Mouse (Mus musculus) gastrocnemius, postnatal 36 days (tissue): ENCODE measurements around the gene Camta1. TPM values are rescaled to one million over a fixed set of nuclear protein-coding genes. Genes with fewer than 3 reads are reported as not detected.

ENCODE experiments used
- DNase-seq, 2 experiments: peaks; one replicate each; pipeline ENCODE4 v3.0.0; 2022
- intact Hi-C: fragments of 180-260 bp; cut with DNase I; formaldehyde crosslinking; loops from one replicate; pipeline ENCODE4 v1.15.1; 2025
- total RNA-seq, 2 experiments: library from RNA; stranded (reverse); gene quantifications; 2 replicates each; pipeline ENCODE4 v1.2.3; 2021

The Camta1 gene
- total RNA-seq, 2 experiments from 2014 or later = 93.4 to 109 TPM

DNA sequence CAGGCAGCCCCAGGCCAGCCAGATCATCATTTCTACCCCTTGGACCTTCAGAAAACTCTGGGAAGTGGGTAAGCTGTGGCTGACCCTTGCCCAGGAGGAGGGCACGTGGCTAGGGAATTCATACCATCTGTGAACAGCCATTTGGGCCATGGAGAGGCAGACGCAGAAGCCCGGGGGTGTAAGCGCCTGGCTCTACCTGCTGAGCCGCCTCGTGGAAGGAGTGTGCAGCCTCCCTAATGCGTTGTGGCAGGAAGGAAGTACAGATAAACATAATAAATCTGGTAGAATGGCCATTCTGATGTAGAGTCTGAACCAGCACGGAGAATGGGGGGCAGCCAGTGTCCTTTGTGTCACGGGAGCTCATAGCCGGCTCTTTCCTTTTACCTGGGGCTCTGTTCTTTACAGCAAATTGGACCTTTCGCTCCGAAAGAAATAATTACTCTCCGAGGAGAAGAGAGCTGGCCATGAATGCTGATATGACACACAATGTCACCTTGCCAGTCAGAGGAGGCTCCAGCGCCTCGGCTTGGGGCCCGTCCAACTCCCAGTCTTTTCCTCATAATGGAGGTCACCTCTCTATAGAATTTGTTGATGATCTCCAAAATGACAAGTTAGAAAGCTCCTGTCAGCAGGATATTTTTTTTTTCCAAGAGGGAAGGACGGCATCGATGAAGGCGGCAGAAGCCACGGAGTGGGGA lies 500.6 kb downstream of the Camta1 start:
- DNase-seq = no peak
- intact Hi-C loops = no loop called here

DNA sequence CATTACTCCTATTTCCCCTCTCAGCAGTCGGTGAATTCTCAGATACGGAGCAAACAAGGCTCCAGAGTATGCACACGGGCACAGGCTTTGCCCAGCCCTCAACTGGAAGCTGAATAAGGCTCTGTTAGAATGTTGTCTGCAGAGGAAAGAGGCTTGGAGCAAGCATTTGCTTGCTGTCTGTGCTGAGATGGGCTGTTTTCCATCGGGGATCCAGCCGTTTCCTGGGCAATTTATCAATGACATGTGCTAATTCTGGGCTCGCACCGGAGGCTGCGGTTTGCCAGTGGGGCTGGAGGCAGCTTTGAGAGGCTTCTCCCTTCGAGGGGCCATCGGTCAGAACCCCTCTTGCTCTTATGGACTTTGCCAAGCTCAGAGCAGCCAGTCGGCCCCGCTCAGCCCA lies 506.2 kb downstream of the Camta1 start:
- no peak for DNase-seq
- intact Hi-C loops = no loop called here

DNA sequence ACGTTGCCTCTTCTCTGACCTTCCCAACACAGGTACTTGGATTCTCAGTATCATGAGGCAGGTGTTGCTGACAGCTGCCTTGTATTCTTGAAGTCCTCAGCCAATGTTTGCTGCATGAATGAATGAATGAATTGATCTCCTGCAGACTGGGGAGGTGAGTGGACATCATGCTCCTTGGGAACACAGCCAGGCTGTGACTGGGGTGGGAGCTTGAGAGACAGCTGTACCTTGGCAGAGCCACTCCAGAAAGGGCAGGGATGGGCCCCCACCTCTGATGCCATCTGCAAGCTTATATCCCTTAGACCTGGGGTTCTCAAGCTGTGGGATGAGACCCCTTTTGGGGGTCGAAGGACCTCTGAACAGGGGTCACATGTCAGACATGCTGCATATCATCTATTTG lies 508.9 kb downstream of the Camta1 start:
- DNase-seq = no peak
- intact Hi-C loops = no loop called here

DNA sequence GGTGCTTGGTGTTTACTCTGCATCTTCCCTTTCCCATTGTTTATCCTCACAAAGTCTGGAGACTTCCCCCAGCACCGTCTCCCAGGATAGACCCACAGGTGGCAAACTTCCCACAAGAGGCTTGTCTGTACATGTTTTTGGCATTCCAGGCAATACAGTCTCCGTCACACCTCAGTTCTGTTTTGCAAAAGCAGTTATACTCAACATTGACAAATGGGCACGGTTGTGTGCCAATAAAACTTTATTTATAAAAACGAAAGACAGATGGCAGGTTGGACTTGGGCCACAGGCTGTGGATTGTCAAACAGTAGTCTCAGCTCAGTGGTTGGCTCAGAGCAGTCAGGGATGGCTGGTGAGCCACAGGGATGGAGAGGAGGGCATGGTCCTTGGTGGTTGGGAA lies 509.4 kb downstream of the Camta1 start:
- no peak for DNase-seq
- intact Hi-C loops = no loop called here

DNA sequence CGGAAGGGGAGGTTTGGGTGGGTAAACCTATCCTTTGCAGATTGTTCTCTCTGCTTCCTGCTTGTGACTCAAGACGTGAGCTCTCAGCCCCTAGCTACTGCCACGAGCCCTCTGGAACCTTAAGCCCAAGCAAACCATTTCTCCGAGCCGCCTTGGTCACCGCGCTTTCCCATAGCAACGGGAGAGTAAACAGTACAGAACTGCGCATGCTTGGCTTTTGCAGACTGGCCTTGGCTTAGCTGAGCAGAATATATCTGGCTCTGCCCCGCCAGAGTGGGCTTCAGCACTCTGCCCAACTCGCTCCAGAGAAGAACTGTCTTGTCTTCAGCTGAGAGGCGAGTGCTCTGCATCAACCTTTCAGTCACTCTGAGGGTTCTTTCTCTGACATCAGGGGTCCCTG lies 509.9 kb downstream of the Camta1 start:
- intact Hi-C loops = no loop called here

DNA sequence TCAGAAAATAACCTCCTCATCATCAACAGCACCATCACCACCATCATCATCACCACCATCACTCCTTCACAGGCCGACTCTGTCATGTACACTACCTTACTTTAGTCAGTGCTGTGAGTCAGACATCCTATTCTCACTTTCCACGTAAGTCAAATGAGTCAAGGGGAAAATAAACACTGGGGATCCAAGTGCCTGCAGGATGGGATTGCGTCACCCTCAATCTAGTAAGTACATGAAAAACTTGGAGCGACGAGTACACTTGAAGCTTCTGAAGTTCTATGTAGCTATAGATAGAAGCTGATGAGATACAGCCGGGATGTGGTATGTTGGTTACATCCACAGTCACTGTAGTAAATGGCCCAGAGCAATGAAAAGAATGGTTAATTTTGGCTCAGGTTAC lies 514.1 kb downstream of the Camta1 start:
- intact Hi-C loops = no loop called here
- no peak for DNase-seq

More for the DNA sequence above, 509.9 kb downstream of the Camta1 start:
- no peak for DNase-seq

DNA sequence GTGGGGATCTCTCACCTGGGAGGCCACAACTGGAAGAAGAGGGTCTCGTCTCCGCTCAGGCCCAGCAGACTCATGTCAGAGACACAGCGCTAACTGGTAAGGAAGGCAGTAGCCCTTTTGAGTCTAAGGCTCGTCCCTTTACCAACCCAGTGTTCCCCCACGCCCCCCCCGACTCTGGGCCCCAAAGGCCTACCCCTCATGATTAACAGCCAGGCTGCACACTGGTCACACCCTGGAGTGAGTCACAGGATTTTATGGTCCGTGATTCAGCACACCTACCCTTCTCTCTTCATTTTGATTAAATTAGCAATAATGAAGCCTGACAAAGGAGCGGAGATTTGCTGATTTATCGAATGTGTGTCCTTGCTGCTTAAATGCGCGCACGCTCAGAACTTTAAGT lies 515.0 kb downstream of the Camta1 start:
- intact Hi-C loops = no loop called here
- no peak for DNase-seq

DNA sequence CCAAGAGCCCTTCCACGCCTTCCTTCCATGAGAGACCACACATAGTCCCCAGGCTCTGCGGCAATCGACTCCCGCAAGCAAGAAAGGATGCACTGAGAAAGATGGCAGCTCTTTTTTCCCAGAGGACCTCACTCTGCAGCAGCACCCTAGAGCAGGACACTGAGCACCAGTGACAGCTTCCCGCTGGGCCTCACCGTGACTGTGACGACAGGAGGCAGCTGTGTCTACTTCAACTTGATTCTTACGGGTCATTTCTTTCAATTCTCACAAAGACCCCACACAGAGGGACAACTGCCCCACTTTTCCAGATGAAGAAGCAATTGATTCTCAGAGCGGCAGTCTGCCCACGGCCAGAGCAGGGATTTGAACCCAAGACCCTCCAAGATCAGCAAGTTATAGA lies 516.9 kb downstream of the Camta1 start:
- intact Hi-C loops = no loop called here

DNA sequence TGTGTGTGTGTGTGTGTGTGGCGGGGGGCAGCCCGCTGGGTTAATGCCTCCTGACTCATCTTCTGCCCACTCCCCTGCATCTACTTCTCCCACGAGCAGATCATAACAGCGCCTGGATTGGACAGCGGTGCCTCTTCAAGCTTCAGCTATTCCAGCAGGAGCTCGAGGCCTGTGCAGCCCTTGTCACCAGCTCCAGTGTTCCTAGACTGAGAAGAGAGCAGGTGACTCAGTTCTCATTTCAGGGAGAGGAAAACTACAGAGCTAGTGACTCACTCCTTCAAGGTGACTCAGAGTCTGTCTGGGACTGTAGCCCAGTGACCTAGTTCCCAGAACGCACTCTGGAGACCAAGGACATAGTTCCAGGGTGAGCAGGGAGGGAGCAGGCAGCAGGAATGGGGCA lies 522.3 kb downstream of the Camta1 start:
- intact Hi-C loops = no loop called here
- no peak for DNase-seq

More for the DNA sequence above, 516.9 kb downstream of the Camta1 start:
- no peak for DNase-seq

DNA sequence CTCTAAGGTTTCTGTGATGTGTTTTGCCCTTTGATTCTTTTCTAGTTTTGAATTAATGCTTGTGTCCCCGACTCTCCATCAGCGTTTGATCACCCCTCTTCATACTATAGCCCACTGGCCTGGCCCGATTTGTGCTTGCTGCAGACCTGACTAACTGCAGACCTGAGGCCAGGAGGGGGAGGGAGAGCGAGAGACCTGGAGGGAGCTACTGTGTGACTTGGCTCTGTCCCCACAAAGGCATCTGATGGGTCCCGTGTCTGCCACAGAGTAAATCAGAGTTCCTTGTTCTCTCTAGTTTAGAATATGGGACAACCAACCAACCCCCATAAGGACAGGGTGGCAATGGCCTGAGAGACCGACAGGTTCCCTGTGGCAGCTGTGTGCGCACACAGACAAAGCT lies 522.7 kb downstream of the Camta1 start:
- no peak for DNase-seq
- intact Hi-C loops = no loop called here

DNA sequence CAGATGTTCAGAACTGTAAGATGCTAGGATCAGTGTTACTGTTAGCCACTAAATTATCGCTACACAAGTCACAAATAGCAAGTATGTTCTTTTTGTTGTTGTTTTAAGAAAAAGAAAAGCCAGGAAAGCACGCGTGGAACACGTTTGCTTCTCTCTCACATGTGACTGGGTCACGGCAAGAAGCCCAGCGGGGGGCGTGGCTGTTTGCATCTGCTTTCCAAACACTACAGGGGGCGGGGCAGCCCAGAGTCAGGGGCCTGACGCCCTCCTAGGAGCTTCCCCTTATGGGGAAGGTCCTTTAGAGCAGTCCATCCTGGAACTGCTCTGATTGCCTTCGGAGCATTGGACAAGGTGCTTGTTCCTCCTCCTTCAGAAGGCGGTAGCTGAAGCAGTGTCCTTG lies 524.1 kb downstream of the Camta1 start:
- intact Hi-C loops = no loop called here
- DNase-seq = no peak

DNA sequence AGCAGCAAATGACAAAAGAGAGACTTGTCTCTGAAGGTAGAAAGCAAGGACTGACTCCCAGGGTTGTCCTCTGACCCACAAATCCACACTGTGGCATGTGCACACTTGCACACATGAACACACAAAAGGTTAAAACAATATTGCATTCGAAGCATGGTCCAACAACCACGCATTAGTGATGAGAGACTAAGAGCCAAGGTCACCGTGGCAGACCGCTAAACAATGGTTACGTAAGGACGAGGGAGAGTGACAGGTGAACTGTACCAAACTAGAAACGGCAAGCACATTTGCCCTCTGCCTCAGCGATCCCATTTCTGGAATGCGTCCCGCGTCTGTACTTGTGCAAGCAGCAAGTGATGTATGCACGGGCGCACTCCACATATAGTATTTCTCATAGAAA lies 525.3 kb downstream of the Camta1 start:
- DNase-seq = no peak
- intact Hi-C loops = no loop called here

DNA sequence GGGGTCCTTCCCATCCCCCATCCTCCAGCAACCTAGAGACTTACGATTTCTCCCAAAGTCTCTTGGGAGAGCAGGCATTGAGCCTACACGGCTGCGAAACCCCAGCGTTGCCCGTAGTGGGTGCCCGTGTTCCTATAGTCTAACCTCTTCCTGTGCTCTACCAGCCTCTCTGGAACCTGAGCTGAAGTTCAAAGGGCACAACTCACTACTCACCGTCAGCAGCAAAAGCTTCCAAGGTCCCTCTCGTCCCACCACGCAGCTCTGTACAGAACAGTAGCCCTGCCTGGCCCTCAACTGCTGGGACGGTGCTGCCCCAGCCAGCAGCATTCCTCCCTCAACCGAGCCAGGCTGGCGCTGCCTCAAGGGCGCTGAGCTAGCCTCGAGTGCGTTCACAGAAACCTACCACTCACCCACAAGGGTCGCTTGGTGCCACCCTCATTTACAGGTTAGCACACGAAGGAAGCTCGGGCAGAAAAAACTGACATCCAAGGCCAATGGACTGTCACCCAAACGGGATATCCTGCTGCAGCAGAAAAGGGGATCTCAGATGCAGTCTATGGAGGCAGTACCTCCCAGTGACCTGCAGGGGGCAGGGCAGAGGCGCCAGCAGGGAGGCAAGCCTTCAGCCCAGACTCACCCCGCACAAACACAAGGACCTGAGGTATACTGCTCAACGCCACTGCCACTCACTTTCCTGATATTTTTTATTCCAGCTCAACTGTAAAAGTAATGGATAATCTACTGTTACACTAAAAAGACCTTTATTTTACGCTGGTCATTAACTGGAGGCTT lies 526.5 kb downstream of the Camta1 start:
- DNase-seq = no peak
- intact Hi-C loops = no loop called here

DNA sequence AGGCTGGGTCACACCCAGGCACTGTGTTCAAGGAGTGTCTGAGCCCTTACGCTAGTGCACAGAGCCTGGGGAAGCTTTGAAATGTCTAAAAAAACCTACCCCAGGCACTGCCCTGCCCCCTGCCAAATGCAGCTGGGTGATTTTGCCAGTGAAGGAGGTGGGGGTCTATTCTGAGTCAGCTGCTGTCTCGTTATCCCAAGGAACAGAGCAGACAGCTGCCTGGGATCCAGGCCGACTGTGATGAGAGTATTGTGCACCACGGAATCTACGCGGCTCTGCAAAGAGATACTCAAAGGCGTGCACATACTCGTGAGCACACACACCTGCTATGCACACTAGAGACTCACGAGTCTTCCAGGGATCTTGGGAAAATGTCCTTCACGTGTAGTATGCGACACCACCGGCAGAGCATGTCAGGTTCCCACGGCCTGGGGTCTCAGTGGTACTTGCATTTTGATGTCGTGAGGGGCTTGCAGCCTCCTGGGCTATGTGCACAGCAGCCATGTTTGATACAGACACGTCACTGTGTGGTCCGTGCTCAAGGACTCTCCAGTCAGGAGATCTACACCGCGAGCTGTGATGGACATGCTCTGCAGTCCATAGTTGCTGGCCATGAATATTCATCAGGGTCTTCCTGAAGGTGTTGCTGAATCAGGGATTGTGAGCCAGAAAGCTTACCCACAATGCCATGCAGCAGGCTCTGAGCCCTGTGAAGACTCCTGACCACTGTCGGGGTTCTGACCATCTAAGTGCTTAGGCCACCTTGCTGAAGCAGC lies 529.4 kb downstream of the Camta1 start:
- DNase-seq = no peak
- intact Hi-C loops = no loop called here

DNA sequence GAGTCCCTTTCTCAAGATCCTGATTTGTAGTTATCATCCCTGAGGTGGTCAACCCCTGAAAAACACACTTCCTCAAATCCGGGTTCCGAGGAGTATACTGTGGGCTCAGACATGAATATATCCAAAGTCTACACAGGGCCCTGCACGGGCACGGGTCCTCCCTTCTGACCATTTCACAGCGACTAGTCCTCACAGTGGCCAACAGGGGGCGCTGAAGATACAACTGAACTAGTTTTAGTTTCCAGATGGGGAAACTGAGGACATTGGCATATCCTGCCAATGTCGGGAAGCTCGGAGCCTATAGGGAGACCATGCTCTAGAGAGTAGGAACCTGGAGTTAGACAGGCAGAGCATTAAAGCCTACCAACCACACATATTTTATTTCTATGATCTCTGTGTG lies 530.7 kb downstream of the Camta1 start:
- intact Hi-C loops = no loop called here
- DNase-seq = no peak

DNA sequence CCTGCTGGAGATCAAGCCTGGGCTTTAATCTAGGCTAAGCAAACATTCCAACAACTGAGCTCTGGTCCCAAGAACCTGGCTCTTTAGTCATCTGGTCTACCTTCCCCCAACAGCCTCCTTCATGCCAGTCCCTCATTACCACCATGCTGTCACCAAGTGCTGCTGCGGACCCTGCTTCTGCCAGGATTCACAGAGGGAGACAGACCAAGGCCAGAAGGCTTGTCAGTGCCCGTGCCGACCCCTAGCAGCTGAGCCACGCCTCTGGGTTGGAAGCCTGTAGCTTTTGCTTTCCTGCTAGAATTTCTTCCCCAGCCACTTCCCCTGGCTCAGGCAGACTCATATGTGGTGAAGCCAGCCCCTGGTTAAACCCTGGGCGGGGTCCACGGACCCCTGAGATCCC lies 533.6 kb downstream of the Camta1 start:
- intact Hi-C loops = no loop called here
- no peak for DNase-seq

DNA sequence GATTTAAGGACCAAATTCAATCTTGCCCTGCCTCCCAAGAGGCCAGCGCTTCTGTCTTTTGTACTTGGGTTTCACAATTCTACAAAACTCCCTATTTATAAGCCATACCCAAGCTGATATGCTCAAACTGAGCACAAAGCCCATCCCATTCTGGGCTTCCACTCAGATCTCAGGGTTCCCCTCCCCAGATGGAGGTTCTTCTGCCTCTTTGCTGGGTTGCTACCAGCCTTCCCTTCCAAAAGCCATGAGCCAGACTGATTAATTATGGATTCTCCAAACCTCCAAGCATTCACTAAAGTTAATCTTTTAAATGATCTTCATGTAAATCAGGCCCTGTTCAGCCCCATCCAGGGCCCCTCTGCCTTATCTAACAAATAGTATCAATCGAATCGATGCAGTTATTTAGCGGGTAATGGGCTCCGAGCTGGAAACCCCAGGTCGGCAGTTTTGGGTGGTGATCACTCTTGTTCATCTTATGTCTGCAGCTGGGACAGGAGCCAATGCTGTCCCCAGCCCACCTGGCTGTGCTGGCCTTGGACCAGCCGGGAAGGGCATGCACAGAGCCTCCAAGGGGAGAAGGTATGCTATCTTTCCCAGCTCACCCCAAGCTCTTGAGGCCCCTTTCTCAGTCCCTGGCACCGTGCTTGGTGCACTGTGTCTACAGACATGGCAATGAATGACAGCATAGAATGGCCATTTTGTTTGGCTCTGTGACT lies 534.5 kb downstream of the Camta1 start:
- intact Hi-C loops = no loop called here

DNA sequence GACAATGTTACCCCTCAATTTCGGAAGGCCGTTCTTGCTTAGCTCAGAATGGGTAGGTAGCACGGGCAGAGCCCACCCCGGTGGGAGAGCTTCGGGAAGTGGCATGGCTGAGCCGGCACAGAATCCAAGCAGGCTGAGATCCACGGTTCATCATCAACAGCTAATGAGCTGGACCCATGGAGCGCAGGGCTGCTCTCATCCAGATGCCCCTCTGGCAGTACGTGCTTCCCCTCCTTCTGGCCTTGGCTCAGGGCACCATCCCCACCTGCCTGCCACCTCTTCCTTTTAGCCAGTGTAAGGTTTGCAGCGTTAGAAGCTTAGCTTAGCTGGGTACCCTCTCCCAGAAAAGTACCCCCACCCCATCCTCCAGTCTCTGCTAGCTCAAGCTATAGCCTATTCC lies 545.2 kb downstream of the Camta1 start:
- intact Hi-C loops = no loop called here
- no peak for DNase-seq

More for the DNA sequence above, 534.5 kb downstream of the Camta1 start:
- DNase-seq = no peak

DNA sequence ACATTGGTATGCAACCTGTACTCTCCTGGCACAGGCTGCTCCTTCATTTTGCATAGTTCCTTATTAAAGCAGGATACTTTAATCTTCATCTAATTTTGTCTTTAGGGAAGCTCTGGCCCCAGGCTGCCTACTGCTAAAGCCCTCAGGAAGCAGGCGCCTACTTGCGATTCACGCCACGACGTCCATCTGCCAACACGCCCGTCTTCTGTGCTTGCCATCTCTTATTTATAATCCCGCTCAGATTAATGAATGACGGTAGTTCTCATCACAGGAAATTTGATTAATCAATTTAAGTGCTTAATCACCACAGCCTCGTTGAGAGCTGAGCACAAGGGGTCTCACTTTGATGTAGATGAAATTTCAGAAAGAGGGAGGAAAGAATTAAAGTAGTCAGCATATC lies 546.0 kb downstream of the Camta1 start:
- DNase-seq = no peak
- intact Hi-C loops = no loop called here

DNA sequence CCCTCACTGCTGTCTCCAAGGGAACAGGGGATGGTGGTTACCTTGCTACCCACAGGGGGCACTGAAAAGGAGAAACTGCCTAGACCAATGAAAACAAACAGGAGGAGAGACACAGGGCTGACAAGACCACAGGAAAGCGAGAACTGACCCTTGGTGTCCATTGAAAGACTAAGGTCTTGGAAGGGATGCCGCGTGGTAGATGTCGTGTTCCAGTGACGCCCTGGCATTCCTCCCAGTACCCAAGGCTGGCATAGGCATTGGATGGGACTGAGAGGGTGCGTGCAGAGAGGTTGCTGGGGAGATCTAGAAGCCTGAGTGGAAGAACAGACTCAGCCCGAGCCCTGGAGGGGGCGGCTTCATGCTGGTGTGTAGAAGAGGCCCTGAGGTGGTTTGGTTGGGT lies 550.9 kb downstream of the Camta1 start:
- intact Hi-C loops = no loop called here
- no peak for DNase-seq
